Mouse (Mus musculus): ENCODE results near the gene Macrod1. TPM values are rescaled to one million over a fixed set of nuclear protein-coding genes. Genes with fewer than 3 reads are reported as not detected.
A peak's percentile ranks its signal among the peaks of the same experiment; 100 is the strongest.

The Macrod1 gene
- polyA plus RNA-seq, 1 experiment = 6.2 TPM

DNA sequence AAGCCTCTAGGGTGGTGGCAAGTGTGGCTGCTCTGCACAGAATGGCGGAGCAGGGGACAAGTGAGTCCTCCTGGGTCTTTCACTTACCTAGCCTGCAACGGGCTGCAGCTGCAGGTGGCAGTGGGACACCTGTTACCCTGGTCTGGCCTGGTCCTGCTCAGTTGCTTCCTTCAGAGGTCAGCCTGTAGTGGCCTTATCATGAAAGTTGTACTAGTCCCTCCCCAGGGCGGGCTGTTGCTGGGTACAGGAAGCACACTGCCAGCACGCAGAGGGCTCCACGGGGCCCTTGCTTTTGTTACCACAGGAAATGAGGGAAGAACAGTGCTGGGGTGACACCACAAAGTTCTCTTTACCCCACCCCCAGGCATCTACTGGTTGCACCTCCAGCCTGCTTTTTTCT is 37.4 kb upstream of the Macrod1 start, which contains the start of gene Fermt3:
Gene Fermt3, minus strand, starts transcription at position 279 of the 400 bp plus-strand sequence.
- WGBS = under 1% methylated on average over 5 of the region's 5 CpGs
- Histone ChIP-seq H3K4me3 (replicated peaks; ENCODE audit: control insufficient read depth, low read depth, low read length) (peak within 1 kb of the TSS; percentile 79), H3K4me1 (ENCODE audit: control insufficient read depth, insufficient read depth, low read length) (peaks cover 3% of the 10 kb centered on the region; the same call in 1 of the 2 replicates), H3K27ac (ENCODE audit: control insufficient read depth, insufficient read depth, low read depth, low read length, poor library complexity) (peak within 1 kb of the TSS; percentile 94)
- peak; percentile 13; the same call in 1 of the 2 replicates for TF ChIP-seq CTCF (IDR thresholded peaks at IDR 0.05; ENCODE audit: control insufficient read depth, insufficient read depth, low read length)
- TF ChIP-seq POLR2A (IDR thresholded peaks at IDR 0.05; ENCODE audit: borderline replicate concordance, control insufficient read depth, low read depth, low read length) = peak; percentile 78

DNA sequence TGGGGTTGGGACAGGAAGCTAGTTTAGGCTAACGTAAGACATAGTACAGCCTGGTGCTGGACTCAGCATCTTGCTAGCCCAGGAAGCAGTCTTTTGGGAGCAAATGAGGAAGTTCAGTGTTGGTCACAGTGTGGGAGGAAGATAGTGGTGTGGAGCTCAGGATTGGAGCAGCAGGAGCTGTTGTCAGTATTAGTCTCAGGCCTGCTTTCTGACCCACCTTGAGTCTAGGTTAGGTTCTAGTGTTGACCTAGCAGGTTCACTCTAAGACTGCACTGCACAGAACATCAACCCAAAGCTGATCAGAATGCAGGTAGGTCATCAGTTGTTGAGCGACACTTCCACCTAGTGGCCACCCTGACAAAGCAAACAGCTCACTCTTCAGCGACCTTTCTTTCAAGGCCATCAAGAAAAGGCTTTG is 36.4 kb upstream of the Macrod1 start:
- TF ChIP-seq CTCF (IDR thresholded peaks at IDR 0.05; ENCODE audit: control insufficient read depth, insufficient read depth, low read length) (peak; percentile 95), POLR2A (IDR thresholded peaks at IDR 0.05; ENCODE audit: borderline replicate concordance, control insufficient read depth, low read depth, low read length) (no peak)
- WGBS = 11% methylated on average over 3 of the region's 3 CpGs
- Histone ChIP-seq H3K27ac (ENCODE audit: control insufficient read depth, insufficient read depth, low read depth, low read length, poor library complexity) (peak overlapping the region; percentile 94), H3K4me3 (replicated peaks; ENCODE audit: control insufficient read depth, low read depth, low read length) (peak overlapping the region; percentile 8), H3K4me1 (ENCODE audit: control insufficient read depth, insufficient read depth, low read length) (peaks cover 3% of the 10 kb centered on the region; the same call in 1 of the 2 replicates)

DNA sequence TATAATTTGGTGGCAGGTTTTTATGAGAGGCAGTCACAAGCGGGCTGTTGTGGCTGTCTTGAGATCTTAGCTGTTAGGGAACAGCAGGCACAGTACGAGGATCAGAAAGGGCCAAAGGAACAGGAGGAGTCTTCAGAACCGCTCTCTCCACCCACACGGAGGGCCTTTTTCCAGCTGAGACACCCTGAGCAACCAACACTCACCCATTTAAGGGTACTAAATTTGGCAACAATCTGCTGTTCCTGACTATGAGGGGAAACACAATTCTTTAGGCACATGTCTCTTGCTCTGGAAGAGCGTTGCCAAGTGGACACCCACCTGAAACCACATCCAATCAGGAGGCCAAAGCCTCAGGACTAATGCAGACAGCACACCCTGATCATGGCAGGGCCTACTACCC is 27.1 kb upstream of the Macrod1 start:
- TF ChIP-seq POLR2A (IDR thresholded peaks at IDR 0.05; ENCODE audit: borderline replicate concordance, control insufficient read depth, low read depth, low read length) = no peak
- no peak for TF ChIP-seq CTCF (IDR thresholded peaks at IDR 0.05; ENCODE audit: control insufficient read depth, insufficient read depth, low read length)
- no peak overlapping the region for H3K27ac ChIP-seq (ENCODE audit: control insufficient read depth, insufficient read depth, low read depth, low read length, poor library complexity)
- 94% methylated on average over 5 of the region's 5 CpGs for WGBS
- H3K4me3 ChIP-seq (replicated peaks; ENCODE audit: control insufficient read depth, low read depth, low read length) = no peak overlapping the region
- H3K4me1 ChIP-seq (ENCODE audit: control insufficient read depth, insufficient read depth, low read length) = no peaks in the 10 kb centered on the region

DNA sequence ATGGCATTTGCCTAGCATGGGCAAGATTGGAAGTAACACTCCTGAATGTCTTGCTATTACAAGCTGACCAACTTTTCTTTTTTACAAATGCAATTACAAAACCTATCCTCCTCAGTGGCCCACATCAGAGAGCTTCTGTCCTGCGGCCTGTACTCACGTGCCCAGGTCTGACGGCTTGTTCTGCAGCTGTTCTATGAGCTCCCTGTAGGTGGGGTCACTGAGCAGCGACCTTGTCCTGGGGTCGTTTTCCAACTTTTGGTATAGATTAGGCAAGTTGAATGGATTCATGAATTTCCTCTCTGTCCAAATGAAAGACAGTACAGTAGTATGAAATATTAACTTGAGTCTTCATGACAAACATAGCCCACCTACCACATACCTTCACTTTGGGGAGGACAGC is 22.6 kb upstream of the Macrod1 start:
- WGBS = 83% methylated on average over 5 of the region's 5 CpGs
- Histone ChIP-seq H3K27ac (ENCODE audit: control insufficient read depth, insufficient read depth, low read depth, low read length, poor library complexity) (no peak overlapping the region), H3K4me1 (ENCODE audit: control insufficient read depth, insufficient read depth, low read length) (no peaks in the 10 kb centered on the region), H3K4me3 (replicated peaks; ENCODE audit: control insufficient read depth, low read depth, low read length) (no peak overlapping the region)
- TF ChIP-seq POLR2A (IDR thresholded peaks at IDR 0.05; ENCODE audit: borderline replicate concordance, control insufficient read depth, low read depth, low read length) = no peak
- no peak for TF ChIP-seq CTCF (IDR thresholded peaks at IDR 0.05; ENCODE audit: control insufficient read depth, insufficient read depth, low read length)

DNA sequence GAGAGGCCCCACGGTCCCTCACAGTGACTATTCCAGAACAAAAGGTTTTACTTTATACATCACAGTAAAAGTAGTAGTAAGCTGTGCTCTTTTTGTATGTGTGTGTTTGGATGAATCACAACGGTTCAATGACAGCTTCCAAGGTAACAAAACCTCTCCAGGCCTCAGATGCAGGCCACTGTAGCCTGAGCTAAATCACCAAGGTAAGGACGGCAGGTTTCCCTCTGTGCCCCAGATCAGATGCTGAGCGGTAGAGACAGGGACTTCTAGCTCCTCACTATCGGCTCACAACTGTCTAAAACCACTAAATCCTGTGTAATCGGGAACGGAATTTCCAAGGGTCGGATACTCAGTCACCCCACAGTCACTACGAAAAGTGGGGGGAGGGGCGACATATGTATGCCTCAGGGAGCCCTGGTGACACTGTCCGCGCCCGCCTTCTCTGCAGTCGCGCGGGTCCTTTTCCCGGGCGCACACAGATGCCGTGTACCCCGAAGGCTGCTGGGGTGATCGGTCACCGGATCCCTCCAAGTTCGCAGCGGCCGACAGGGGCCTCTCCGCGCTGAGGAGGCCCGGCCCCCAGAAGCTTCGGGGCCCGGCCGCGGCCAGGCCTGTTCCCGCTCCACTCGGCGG is 17.4 kb upstream of the Macrod1 start:
- TF ChIP-seq CTCF (IDR thresholded peaks at IDR 0.05; ENCODE audit: control insufficient read depth, insufficient read depth, low read length) (no peak), POLR2A (IDR thresholded peaks at IDR 0.05; ENCODE audit: borderline replicate concordance, control insufficient read depth, low read depth, low read length) (no peak)
- peak overlapping the region; percentile 60 for H3K4me3 ChIP-seq (replicated peaks; ENCODE audit: control insufficient read depth, low read depth, low read length)
- peak overlapping the region; percentile 34; the same call in 1 of the 2 replicates for H3K27ac ChIP-seq (ENCODE audit: control insufficient read depth, insufficient read depth, low read depth, low read length, poor library complexity)
- peaks cover 3% of the 10 kb centered on the region for H3K4me1 ChIP-seq (ENCODE audit: control insufficient read depth, insufficient read depth, low read length)
- WGBS = 2% methylated on average over 35 of the region's 35 CpGs

DNA sequence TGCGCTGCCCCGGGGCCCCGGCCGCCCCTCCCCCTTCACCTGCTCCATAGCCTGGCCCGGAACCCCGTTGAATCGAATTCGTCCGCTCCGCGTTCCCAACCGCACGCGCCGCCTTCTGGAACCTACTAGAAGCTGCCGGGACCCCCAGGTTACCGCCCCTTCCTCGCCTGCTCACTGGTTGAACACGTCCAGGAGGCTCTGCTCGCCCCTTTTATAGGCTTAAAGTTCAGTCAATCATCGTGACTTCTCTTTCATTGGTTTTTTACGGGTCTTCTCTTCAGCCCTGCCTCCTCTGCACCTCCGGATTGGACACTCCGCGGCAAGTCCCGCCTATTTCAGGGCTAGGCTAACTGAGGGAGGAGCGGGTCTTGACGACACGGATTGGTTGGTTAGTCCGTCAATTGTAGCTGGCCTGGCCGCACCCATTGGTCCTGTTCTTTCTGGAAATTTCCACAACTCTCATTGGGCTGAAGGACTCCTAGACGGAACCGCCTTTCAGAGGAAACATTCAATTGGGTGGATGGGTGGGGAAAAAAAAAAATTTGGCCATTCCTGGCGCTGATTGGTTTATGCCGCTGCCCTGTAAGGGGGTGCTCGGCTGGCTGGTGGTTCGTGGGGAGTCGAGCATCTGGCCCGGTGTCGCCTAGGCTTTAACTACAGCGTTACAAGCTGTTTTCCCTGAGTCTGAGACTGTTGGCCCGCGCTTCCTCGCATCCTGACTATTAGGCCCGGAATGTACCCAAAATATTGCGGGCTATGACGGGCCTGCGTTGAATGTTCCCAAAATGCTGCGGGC is 16.6 kb upstream of the Macrod1 start, which contains the start of gene Stip1:
Gene Stip1, minus strand, starts transcription at position 127 of the 796 bp plus-strand sequence.
- Histone ChIP-seq H3K4me3 (replicated peaks; ENCODE audit: control insufficient read depth, low read depth, low read length) (peak within 1 kb of the TSS; percentile 68), H3K4me1 (ENCODE audit: control insufficient read depth, insufficient read depth, low read length) (peaks cover 3% of the 10 kb centered on the region), H3K27ac (ENCODE audit: control insufficient read depth, insufficient read depth, low read depth, low read length, poor library complexity) (peak within 1 kb of the TSS; percentile 65)
- TF ChIP-seq POLR2A (IDR thresholded peaks at IDR 0.05; ENCODE audit: borderline replicate concordance, control insufficient read depth, low read depth, low read length) (peak; percentile 93), CTCF (IDR thresholded peaks at IDR 0.05; ENCODE audit: control insufficient read depth, insufficient read depth, low read length) (peak; percentile 32; the same call in 1 of the 2 replicates)
- WGBS = under 1% methylated on average over 49 of the region's 49 CpGs

DNA sequence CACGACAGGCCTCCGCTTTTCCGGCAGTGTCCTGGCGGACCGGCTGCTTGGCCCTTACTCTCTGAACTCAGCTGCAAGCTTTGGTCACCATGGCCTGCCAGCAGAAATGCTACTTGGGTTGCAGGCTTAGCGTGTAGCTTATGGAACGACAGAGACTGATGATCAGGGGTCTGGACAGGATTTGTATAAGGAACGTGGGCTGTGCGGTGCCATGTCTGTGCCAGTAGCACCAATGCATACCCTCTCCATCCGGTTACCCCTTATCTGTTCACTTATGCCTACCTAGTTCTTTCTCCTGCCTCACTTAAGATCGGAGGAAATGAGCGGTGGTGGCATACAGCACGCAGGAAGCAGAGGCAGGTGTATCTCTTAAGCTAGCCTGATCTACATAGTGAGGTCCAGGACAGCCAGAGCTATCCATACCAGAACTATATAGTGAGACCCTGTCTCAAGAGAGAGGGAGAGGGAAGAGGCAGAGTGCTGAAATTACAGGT is 15.9 kb upstream of the Macrod1 start:
- WGBS = 14% methylated on average over 13 of the region's 13 CpGs
- H3K4me1 ChIP-seq (ENCODE audit: control insufficient read depth, insufficient read depth, low read length) = peaks cover 3% of the 10 kb centered on the region
- TF ChIP-seq CTCF (IDR thresholded peaks at IDR 0.05; ENCODE audit: control insufficient read depth, insufficient read depth, low read length) (no peak), POLR2A (IDR thresholded peaks at IDR 0.05; ENCODE audit: borderline replicate concordance, control insufficient read depth, low read depth, low read length) (no peak)
- peak overlapping the region; percentile 68 for H3K4me3 ChIP-seq (replicated peaks; ENCODE audit: control insufficient read depth, low read depth, low read length)
- H3K27ac ChIP-seq (ENCODE audit: control insufficient read depth, insufficient read depth, low read depth, low read length, poor library complexity) = peak overlapping the region; percentile 65

DNA sequence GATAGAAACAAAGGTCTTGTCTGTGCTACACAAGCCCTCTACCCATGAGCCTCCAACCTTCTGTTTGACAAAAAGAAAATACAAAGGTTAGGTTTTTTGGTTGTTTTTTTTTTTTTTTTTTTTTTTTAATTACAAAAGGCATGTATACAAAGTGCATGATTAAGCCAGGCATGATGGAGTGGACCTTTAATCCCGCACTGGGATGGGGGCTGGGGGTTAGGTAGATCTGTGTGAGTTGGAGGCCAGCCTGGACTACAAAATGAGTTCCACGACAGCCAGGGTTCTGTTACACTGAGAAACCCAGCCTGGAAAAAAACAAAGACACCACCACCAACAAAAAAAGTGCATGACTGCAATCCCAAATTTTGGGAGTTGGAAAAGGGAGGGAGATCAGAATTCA is 15.4 kb upstream of the Macrod1 start:
- no peak overlapping the region for H3K4me3 ChIP-seq (replicated peaks; ENCODE audit: control insufficient read depth, low read depth, low read length)
- 86% methylated on average over 2 of the region's 2 CpGs for WGBS
- no peak overlapping the region for H3K27ac ChIP-seq (ENCODE audit: control insufficient read depth, insufficient read depth, low read depth, low read length, poor library complexity)

More for the DNA sequence above, 15.4 kb upstream of the Macrod1 start:
- TF ChIP-seq CTCF (IDR thresholded peaks at IDR 0.05; ENCODE audit: control insufficient read depth, insufficient read depth, low read length) (no peak), POLR2A (IDR thresholded peaks at IDR 0.05; ENCODE audit: borderline replicate concordance, control insufficient read depth, low read depth, low read length) (no peak)
- H3K4me1 ChIP-seq (ENCODE audit: control insufficient read depth, insufficient read depth, low read length) = peaks cover 3% of the 10 kb centered on the region
